Mouse (Mus musculus) spleen, adult 2 months (tissue): ENCODE results near the gene Nat9.

Experiments
- CTCF ChIP-seq: fragments of 200-500 bp; IDR thresholded peaks from 2 replicates; pipeline ENCODE4 v1.5.1; 2011; ENCODE audit warnings: mild to moderate bottlenecking, inconsistent platforms; ENCODE audit not compliant: insufficient read depth, insufficient read length, insufficient replicate concordance; ENCODE audit errors: extremely low read depth
- POLR2A ChIP-seq: fragments of 200-500 bp; IDR thresholded peaks from 2 replicates; pipeline ENCODE4 v1.6.1; 2011; ENCODE audit warnings: low read depth, low read length, inconsistent platforms

DNA sequence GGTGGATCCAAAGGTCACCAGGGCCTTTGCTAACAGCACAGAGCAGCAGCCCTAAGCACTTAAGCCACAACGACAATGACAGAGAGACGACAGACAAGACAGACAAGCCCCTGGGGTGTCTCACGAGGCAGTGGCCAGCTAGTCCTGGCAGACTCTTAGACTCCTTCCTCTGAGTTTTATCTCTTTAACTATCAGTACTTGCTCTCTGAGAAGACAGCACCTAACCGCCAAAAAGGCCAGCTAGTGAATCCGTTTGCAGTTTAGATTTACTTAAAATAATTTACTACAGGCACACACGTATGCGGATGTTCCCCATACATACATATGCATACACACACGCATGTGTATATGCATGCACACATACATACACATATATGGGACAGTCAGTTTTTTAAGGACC lies 9.9 kb upstream of the Nat9 start:
- TF ChIP-seq CTCF, result no peak
- no peak for TF ChIP-seq POLR2A
